Mouse (Mus musculus): ENCODE data around the gene Selenos.
A peak's percentile ranks its signal among the peaks of the same experiment; 100 is the strongest.

Selenos gene

GRCm38 (mm10) chr7:66118046-66118445 is 38.6 kb downstream of the Selenos start:
- no peak for DNase-seq (ENCODE audit: low read depth, low spot score)

GRCm38 (mm10) chr7:66118796-66119195 is 39.3 kb downstream of the Selenos start:
- no peak for DNase-seq (ENCODE audit: low read depth, low spot score)

- DNase-seq (ENCODE audit: low read depth, low spot score), result no peak
Measured at GRCm38 (mm10) chr7:66120139-66120538, 40.7 kb downstream of the Selenos start.

GRCm38 (mm10) chr7:66120702-66121396 is 41.4 kb downstream of the Selenos start:
- no peak for DNase-seq (ENCODE audit: low read depth, low spot score)

GRCm38 (mm10) chr7:66124551-66124968 is 45.1 kb downstream of the Selenos start:
- no peak for DNase-seq (ENCODE audit: low read depth, low spot score)

- no peak for DNase-seq (ENCODE audit: low read depth, low spot score)
Measured at GRCm38 (mm10) chr7:66125368-66125767, 45.9 kb downstream of the Selenos start.

- DNase-seq (ENCODE audit: low read depth, low spot score), result no peak
Measured at GRCm38 (mm10) chr7:66127951-66128645, 48.6 kb downstream of the Selenos start.

GRCm38 (mm10) chr7:66128857-66129256 is 49.4 kb downstream of the Selenos start:
- DNase-seq (ENCODE audit: low read depth, low spot score), result no peak

GRCm38 (mm10) chr7:66130296-66130695 is 50.8 kb downstream of the Selenos start:
- DNase-seq (ENCODE audit: low read depth, low spot score), result no peak

- no peak for DNase-seq (ENCODE audit: low read depth, low spot score)
Measured at GRCm38 (mm10) chr7:66131776-66132421, 52.5 kb downstream of the Selenos start.

GRCm38 (mm10) chr7:66134154-66134553 is 54.7 kb downstream of the Selenos start:
- no peak for DNase-seq (ENCODE audit: low read depth, low spot score)

GRCm38 (mm10) chr7:66135644-66136043 is 56.2 kb downstream of the Selenos start:
- no peak for DNase-seq (ENCODE audit: low read depth, low spot score)

GRCm38 (mm10) chr7:66136187-66136586 is 56.7 kb downstream of the Selenos start:
- peak; percentile 16 for DNase-seq (ENCODE audit: low read depth, low spot score)

GRCm38 (mm10) chr7:66137309-66137708 is 57.9 kb downstream of the Selenos start:
- DNase-seq (ENCODE audit: low read depth, low spot score), result no peak

- no peak for DNase-seq (ENCODE audit: low read depth, low spot score)
Measured at GRCm38 (mm10) chr7:66138301-66138700, 58.9 kb downstream of the Selenos start.

GRCm38 (mm10) chr7:66138878-66139277 is 59.4 kb downstream of the Selenos start:
- DNase-seq (ENCODE audit: low read depth, low spot score), result no peak

Data from forelimb bud, embryonic 11.5 days (tissue).